Mouse (Mus musculus) layer of hippocampus, adult 8-10 months (tissue): ENCODE data around the gene Mfap3. TPM values are rescaled to one million over a fixed set of nuclear protein-coding genes. Genes with fewer than 3 reads are reported as not detected.
A peak's percentile ranks its signal among the peaks of the same experiment; 100 is the strongest.

Source experiments
- DNase-seq, 2 experiments: peaks; one replicate each; pipeline ENCODE4 v3.0.0; 2022; ENCODE audit warnings: low spot score in 2 of 2
- total RNA-seq, 4 experiments: library from RNA; stranded (reverse); gene quantifications; 2 replicates each; pipeline ENCODE4 v1.2.4; 2022

Gene Mfap3
- 10 to 100 TPM; 24.5 to 37.4 (median 29.0) TPM for total RNA-seq

DNA sequence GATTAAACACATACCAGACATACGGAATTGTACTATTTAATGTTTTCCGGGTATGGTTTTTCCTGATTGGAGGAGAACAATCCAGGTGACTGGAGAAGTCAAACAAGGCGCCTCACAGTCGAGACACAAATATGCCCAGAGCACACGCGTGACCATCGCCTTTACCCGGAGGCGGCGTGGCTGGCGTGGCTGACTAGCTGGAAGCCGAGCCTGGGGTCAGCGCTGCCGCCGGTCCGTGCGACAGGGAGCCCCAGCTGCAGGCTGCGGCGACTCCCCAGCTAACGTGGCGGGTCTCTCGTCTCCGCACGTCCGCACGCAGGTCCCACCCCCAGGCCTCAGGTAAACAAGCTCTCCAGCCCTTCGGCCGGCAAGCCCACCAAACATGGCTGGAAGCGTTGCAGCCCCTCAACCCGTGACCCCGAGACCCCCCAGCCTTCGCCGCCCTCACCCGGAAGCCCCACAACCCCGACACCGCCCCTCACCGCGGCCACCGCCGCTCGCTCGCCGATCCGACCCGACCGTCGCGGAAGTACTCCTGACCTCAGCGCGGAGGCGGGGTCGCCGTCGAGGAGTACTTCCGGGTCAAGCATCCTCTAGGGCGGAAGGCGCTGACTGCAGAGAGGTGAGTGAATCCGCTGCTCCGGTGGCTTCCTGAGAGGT, at the start of gene Mfap3, which contains the start of gene Fam114a2:
Mfap3 (plus strand) TSS at position 574 of the 660 bp plus-strand sequence.
Fam114a2 (minus strand) TSS at position 527 of the 660 bp plus-strand sequence.
- DNase-seq: peak; percentile 80 to 86

DNA sequence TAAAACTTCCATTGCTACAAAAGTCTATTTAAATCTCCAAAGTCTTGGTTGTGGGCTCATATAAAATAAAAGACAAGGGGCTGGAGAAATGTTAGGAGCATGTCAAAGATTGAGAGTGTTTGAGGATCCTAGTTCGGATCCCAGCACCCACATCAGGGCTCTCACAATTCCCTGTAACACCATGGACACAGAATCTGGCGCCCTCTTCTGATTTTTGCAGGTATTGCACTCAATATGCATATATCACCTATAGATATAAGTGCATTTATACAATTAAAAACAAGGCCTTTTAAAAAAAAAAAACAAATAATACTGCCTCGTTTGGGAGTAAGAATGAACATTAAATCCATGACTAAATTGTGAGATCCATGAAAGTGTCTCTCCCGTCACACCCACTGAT, 49.8 kb upstream of the Mfap3 start:
- DNase-seq: no peak

DNA sequence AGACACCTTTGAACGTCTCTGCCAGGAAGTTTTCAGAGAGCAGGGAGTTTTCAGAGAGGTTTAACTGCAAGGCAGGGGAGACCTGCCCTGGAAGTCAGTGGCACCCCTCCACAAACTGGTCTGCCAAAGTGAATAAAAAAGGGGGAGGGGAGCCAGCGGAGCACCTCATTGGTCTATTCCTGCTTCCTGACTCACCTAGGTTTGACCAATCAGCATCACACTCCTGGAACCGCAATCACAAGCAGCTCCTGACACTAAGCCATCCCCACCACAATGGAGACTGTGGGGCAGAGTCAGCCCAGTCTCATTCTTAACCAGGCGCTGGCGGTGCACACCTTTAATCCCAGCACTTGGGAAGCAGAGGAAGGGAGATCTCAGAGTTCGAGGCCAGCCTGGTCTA, 48.4 kb upstream of the Mfap3 start:
- DNase-seq: no peak

DNA sequence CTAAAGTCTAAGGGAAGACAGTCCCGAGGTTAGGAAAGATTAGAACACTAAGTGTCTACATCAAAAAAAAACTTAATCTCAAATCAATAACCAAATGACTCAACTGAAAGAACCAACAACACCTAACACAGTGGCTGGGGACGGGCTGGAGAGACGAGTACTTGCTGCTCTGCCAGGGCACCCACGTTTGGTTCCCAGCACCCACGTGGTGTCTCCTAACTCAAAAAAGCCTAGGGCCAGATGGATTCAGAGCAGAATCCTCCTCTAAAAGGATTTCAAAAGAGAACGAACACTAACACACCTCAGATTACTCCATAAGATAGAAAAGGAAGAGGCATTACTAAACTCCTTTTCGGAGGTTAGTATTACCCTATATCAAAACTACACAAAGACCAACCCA, 47.5 kb upstream of the Mfap3 start:
- DNase-seq: no peak

DNA sequence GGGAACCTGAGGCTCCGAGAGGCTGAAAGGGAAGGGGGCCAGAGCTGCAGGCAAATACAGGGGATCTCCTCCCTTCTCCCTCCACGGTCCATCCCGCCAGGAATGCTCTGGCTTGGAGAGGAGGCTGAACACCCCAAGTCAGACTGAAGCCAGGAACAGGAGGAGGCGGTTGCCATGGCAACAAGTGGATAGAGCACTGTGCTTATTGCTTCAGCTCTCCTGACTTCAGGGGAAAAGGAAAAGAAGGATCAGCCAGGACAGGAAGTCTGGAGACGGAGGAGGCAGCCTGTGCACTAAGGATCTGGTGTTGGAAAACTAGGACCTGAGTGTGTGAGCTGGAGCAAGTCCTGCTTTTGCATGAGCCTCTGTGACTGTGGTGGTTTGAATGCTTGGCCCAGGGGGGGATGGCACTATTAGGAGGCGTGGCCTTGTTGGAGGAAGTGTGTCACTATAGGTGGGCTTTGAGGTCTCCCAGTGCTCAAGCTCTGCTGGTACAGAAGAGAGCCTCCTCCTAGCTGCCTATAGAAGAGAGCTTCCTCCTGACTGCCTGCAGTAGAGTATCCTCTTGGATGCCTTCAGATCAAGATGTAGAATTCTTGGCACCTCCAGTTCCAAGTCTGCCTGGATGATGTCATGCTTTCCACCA, 44.0 kb upstream of the Mfap3 start:
- peak; percentile 38 to 52 for DNase-seq

DNA sequence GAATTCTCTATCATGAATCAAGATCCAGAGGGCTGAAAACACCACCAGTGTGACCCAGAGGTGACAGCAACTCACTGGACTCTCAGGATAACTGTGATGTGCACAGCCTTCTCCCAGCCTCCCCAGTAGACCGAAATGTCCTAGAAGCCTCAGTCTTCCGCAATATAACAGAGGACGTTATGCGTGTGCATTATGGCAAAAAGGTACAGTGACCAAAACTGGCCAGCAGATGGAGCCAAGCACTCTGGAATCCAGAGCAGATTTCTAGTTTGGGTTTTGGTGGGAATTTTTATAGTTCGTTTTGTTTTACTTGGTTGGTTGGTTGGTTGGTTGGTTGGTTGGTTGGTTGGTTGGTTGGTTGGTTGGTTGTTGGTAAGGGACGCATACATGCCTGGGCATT, 43.3 kb upstream of the Mfap3 start:
- peak in 1 of 2 experiments; percentile 67 for DNase-seq

DNA sequence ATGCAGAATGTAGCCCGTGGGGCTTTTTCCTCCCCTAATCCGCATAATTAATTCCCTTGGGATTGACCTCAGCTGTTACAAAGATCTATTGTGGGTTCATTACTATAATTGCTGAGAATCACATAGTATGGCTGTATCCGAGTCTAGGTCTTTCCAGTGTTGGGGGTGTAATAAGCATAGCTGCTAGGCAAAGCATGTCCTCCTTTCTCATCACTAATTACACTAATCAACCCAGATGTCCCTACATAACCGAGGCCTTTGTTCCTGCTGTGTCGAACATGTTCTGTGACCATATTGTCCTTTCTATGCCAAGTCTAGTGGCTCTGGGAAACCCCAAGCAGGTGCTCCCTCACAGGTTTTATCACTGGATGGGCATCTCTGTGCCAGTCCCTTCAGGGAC, 40.4 kb upstream of the Mfap3 start:
- no peak for DNase-seq

DNA sequence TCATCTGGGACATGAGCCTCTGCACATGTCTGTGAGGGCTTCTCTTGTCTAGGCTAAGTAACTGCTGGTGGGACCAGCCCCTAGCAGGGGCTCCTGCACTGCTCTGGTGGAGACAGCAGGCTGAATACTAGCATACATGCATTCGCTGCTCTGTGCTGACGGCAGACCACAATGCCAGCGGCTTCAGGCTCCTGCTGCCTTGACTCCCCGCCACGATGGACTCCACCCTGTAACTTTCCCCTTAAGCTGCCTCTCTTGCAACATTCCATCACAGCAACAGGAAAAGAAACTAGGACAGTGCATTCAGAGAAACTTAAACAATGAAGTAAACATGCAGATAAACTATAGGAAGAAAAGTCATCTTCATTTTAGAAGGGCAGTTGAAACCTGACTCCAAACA, 30.0 kb upstream of the Mfap3 start:
- DNase-seq: no peak

DNA sequence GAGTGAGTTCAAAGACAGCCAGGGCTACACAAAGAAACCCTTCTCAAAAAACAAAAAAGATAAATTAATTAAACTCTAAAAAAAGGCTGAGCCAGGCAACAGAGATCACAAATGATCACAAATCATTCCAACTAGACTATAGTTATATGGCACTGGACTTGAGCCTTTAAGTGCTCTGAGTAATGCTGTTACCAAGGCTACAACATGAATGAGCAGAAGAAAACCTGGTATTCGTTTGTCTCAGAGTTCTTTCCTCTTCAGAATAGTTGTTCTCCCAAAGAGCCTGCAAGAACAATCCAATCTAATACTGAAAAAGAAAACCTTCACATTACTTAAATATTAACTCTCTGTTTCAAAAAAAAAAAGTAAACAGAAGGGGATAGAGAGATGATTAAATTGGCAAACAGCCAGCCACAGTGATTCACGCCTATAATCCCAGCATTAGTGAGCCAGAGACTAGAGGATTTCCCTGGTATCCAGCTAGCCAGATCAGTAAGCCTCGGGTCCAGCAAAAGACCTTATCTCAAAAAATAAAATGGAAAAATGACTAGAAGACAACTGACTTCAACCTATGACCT, 21.9 kb upstream of the Mfap3 start:
- no peak for DNase-seq

DNA sequence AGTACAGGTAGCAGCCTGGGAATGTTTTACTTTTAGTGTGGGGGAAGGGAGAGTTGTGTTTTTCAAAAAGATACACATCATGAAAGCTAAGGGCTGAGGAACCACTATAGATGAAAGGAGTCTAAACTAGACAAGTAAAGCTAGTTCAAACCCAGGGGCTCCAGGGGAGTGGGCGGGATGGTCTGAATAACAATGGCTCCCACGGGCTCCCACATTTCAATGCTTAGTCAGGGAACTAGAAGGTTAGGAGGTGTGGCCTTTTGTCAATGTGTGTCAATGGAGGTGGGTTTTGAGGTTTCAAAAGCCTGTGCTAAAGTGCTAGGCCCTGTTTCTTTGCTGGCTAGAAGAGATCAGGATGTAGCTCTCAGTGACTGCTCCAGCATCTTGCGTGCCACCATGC, 20.8 kb upstream of the Mfap3 start:
- DNase-seq: no peak

DNA sequence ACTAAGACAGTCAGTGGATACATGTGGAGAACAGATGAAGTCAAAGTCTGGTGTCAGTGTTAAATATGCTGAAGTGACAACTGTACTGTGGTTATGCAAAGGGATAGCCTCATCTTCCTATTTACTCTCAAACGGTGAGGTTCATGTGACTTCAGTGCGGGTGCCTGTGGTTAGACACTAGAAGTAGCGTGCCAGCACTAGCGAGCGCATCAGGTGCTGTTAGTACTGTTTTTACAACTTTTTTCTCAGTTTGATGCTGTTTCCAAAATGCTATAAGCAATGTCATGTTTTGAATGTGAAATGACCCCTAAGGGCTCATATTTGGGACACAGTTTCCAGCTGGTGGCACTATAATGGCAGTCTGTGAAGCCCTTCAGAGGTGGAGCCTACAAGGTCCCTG, 20.2 kb upstream of the Mfap3 start:
- DNase-seq: no peak

DNA sequence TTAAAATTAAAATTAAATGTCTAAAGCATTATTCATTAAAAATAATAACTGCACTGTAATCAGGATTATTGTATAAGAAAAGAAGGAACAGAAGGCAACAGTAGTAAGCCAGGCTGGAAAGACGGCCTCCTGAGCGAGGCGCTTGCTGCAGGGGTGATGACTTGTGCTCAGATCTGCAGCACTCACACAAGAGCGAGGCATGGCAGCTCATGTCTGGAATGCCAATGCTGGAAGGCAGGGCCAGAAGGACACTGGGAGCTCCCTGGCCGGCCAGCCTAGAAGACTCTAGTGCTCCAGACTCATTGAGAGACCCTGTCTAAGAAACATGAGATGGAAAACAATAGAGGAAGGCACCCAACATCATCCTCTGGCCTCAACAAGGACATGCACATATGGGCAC, 15.3 kb upstream of the Mfap3 start:
- no peak for DNase-seq

DNA sequence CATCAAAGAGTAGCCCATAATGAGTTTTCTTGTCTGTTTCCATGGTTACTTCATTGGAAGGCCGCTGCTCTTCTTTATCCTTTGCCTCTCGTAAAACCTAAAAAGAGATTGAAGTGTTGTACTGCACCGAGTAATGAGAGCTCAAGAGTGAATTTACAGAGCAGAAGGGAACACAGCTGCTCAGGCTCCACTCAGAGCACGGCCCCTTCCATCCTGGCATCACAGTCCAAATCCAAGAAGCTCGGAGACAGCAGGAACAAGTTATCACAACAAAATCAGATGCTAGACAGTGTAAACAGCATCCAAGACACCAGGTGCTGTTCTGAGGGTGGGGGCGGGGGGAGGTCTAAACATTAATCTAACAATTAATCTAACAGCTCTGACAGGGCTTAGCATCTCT, 11.6 kb upstream of the Mfap3 start:
- DNase-seq: peak; percentile 35 to 40

DNA sequence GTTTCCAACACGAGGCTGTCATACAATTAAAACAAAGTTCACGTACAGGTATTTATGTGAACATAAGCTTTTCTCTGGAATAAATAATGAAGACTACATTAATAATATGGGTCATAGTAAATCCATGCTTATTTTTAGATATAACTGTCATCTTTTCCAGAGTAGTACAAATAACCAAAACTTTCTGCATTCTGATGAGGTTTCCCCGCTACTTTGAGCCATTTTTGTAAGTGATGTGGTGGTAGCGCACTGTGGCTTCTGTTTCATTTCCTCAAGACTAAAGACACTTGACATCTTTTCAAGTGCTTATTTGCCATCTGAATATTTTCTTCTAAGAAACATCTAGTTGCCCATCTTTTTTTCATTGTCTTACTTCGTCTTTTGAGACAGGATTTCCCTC, 3.2 kb upstream of the Mfap3 start:
- no peak for DNase-seq

DNA sequence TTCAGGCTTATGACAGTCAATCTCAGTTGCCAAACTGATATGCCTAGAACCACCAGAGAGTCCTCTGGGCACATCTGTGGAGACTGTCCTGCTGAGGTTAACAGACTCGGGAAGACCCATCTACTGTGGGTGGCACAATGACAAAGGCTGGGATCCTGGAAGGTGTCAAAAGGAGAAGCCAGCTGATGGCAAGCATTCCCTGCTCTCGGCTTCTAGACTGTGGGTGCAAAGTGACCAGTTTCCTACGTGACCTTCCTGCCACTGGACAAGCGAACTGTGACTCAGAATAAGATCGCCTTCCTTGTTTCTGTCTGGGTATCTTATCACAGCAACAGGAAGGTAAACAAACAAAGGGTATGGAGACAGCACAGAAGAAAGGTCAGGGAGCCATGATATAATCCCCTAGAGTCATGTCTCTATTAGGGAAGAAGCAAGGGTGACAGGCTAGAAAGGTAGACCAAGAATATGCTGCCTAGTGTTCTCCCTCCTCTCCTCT, 1.5 kb upstream of the Mfap3 start:
- no peak for DNase-seq

DNA sequence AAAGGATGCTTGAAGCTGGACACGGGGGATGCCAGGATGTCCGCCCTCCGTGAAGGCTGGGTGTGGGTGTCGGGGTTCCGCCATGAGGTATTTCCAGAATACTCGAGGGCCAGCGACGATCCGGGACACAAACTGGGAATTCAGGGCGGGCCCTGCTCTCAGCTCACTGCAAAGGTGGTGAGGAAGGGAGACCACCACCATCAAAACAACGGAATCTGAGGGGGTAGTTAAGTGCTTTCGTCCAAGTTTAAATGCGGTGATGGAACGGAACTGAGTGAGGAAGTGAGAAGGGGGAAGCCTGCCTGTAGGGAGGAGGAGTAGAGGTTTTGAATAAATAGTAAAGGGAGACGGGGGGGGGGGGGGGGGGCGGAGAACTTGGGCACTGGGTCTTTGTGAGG, 286 bp downstream of the Mfap3 start:
- no peak for DNase-seq

DNA sequence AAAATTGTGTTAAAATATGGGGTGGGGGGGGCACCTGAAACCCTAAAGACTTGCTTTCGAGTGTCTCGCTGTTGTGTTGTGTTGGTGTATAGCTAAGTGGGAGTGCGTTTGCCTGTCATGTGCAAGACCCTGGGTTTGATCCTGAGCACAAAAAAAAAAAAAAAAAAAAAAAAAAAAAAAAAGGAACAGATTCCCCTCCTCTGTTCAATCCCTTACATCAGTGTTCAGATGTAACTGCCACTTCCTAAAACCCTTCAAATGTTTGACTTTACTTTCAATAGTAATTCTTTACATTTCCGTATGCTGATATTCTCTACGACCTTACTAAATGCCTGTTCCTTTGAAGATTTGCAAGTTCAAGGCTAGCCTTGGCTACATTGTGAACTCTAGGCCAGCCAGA, 840 bp downstream of the Mfap3 start:
- no peak for DNase-seq

DNA sequence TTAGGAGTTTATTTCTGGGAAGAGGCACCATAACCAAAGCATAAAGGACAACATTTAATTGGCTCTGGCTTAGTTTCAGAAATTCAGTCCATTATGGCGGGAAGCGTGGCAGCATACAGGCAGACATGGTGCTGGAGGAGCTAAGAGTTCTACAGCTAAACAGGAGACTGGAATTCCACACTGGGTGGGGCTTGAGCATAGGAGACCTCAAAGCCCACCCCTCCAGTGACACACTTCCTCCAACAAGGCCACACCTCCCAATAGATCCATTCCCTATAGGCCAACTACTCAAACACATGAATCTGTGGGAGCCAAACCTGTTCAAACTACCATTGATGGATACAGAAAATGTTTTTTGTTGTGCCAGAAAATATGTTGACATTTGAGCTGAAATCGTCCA, 2.7 kb downstream of the Mfap3 start:
- no peak for DNase-seq

DNA sequence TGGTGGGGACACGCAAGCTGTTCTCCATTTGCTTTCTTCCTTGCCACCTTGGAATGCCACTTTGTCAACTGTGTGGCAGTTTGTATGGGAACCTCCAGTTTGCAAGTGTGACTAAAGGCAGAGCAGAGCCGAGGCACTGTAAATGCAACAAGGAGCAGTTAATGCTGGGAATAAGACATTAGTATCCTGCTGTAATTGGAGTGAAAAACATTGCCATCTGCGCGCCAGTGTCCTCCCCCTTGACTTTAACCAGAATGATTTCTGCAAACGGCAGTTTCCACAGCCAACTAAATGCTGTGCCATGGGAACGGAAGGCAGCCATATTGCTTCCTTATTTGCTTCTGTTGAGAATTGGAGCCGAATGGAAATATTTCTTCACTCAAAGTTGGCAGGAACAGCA, 3.6 kb downstream of the Mfap3 start:
- DNase-seq: peak; percentile 83 to 84

DNA sequence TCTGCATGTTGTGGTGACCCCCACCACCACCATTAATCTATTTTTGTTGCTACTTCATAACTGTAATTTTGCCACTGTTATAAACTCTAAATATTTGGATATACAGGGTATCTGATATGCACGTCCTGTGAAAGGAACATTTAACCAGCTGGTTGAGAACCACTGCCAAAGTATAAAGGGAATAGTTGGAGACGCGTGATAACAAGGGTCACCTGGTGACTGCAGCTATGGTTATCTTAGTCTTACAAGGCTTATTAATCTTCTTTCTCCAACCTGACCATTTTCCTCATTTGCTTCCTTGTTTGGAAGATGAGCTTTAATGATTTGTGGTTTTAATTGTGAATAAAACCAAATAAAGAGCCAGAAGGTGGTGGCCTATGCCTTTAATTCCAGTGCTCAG, 5.0 kb downstream of the Mfap3 start:
- DNase-seq: no peak

DNA sequence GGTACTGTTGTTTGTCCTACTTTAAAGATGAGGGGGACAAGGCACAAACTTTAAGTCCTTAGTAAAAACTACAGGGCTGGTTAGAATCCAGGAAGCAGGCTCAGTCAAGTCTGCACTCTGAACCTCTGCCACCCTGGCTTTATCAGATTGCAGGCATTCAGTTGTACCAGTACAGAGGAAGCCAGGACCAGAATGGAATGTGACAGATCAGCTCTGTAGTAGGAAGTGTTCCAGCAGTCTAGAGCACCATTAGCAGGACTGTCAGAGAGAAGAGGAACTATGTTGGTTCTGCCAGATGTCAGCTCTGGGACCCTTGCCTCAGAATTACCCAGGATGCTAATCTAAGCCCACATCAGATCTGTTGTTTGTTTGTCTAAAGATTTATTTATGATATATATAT, 6.1 kb downstream of the Mfap3 start:
- DNase-seq: no peak

DNA sequence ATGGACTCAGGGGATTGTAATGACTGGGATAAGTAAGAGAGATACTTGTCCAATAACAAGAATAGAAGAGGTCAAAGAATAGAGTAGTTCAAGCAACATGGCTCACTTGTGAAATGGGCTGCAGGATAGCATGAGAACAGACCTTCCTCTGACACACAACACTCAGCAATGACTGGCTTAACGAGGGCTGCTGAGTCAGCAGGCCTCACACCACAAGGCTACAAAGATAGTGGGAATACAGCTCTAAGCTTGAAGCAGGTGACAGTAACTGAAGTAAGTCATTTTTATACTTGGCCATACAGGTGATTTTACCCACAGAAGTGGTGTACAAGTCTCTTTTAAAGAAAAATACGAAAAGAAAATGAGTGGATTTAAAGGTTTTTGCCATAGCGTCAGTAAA, 7.4 kb downstream of the Mfap3 start:
- no peak for DNase-seq

DNA sequence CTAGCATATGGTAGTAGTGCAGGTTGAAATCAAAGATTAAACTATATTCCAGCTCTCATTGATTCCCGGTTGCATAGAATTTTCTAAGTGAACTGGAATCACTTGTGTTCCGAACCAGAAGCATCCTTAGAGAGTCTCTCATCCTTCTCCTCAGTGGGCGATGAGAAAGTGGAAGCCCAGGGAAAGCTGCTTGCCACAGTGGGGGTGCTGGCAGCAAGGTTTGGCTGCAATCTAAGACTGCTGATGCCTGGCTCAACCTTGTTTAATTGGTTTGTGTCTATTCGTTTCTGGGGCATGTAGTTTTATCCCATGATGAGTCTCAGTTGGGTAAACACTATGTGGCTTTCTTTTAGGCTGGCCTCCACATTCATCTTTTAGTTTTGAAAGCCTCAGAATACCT, 9.0 kb downstream of the Mfap3 start:
- no peak for DNase-seq
